8 mouse cellular contexts compared by ENCODE assay signal in genomic region chr16:18630291-18630690, GRCm38 (mm10). TPM values are rescaled to one million over a fixed set of nuclear protein-coding genes. Genes with fewer than 3 reads are reported as not detected.
DNase-seq lines count a peak whose midpoint lies in the region; ATAC-seq and TF ChIP-seq lines count a peak whose summit lies in the region.

No protein-coding gene starts in this region.

- H3K4me2 ChIP-seq in heart, embryonic 11.5 days, result peak overlapping the region; percentile 98
- peak overlapping the region; percentile 90 for H3K4me2 ChIP-seq in hindbrain, embryonic 12.5 days (replicated peaks)
- H3K4me2 ChIP-seq in midbrain, embryonic 11.5 days, result peak overlapping the region; percentile 69

- no peak for DNase-seq in heart, adult 18-20 months
- no peak for DNase-seq in midbrain, embryonic 11.5 days (ENCODE audit: low spot score, missing footprints)
- DNase-seq in cerebellum, postnatal 36 days, result no peak
- DNase-seq in spleen, postnatal 10 days (ENCODE audit: low spot score in 2 of 2), result no peak
- no peak for DNase-seq in layer of hippocampus, adult 9-10 months (ENCODE audit: low spot score)

- no peak for TF ChIP-seq POLR2A in bone marrow, adult 2 months (IDR thresholded peaks at IDR 0.05; ENCODE audit: borderline replicate concordance, control insufficient read depth, low read depth, low read length)

- WGBS in heart, embryonic 11.5 days (ENCODE audit: insufficient replicate concordance), result 47% methylated on average over 5 of the region's 5 CpGs
- WGBS in bone marrow, adult 2 months, result 63% methylated on average over 5 of the region's 5 CpGs
- 56% methylated on average over 5 of the region's 5 CpGs for WGBS in hindbrain, embryonic 12.5 days
- WGBS in midbrain, embryonic 11.5 days, result 62% methylated on average over 5 of the region's 5 CpGs

- peaks cover 14% of the 10 kb centered on the region for H3K4me1 ChIP-seq in heart, embryonic 11.5 days (ENCODE audit: control insufficient read depth, insufficient read depth, low read length)
- H3K4me1 ChIP-seq in bone marrow, adult 2 months (ENCODE audit: control insufficient read depth, insufficient read depth, low read length), result peaks cover 3% of the 10 kb centered on the region; the same call in 1 of the 2 replicates
- H3K4me1 ChIP-seq in hindbrain, embryonic 12.5 days, result peaks cover 31% of the 10 kb centered on the region
- H3K4me1 ChIP-seq in midbrain, embryonic 11.5 days (ENCODE audit: control insufficient read depth, insufficient read depth, low read length), result peaks cover 24% of the 10 kb centered on the region

- no peak for ATAC-seq in heart, embryonic 11.5 days (replicated peaks; ENCODE audit: insufficient number of reproducible peaks, low FRiP score, low TSS enrichment)
- peak; percentile 8 for ATAC-seq in hindbrain, embryonic 12.5 days (ENCODE audit: low FRiP score)
- no peak; the same call in 1 of the 2 replicates for ATAC-seq in midbrain, embryonic 11.5 days (ENCODE audit: low FRiP score)

- H3K36me3 ChIP-seq in heart, embryonic 11.5 days (ENCODE audit: control insufficient read depth, insufficient read depth, low read length), result no peaks in the 10 kb centered on the region
- H3K36me3 ChIP-seq in hindbrain, embryonic 12.5 days, result 0 out of 2 replicates have a peak, but pooled peaks cover 2% of the 10 kb centered on the region
- H3K36me3 ChIP-seq in midbrain, embryonic 11.5 days (ENCODE audit: control insufficient read depth, insufficient read depth, low read length), result no peaks in the 10 kb centered on the region

- H3K27ac ChIP-seq in heart, embryonic 11.5 days (ENCODE audit: low read depth, low read length), result no peak overlapping the region
- no peak overlapping the region for H3K27ac ChIP-seq in bone marrow, adult 2 months (ENCODE audit: control insufficient read depth, insufficient read depth, low read depth, low read length, poor library complexity)
- H3K27ac ChIP-seq in hindbrain, embryonic 12.5 days, result peak overlapping the region; percentile 93
- H3K27ac ChIP-seq in midbrain, embryonic 11.5 days (ENCODE audit: low read depth, low read length), result no peak overlapping the region

- H3K27me3 ChIP-seq in heart, embryonic 11.5 days (ENCODE audit: control insufficient read depth, insufficient read depth, low read length), result peaks cover 57% of the 10 kb centered on the region
- H3K27me3 ChIP-seq in hindbrain, embryonic 12.5 days, result peaks cover 30% of the 10 kb centered on the region
- H3K27me3 ChIP-seq in midbrain, embryonic 11.5 days (ENCODE audit: control insufficient read depth, insufficient read depth, low read length), result peaks cover 30% of the 10 kb centered on the region

- TF ChIP-seq CTCF in bone marrow, adult 2 months (IDR thresholded peaks at IDR 0.05; ENCODE audit: control insufficient read depth, insufficient read depth, low read length), result no peak

- H3K9me3 ChIP-seq in heart, embryonic 11.5 days (replicated peaks; ENCODE audit: control insufficient read depth, low read length), result no peaks in the 10 kb centered on the region
- no peaks in the 10 kb centered on the region for H3K9me3 ChIP-seq in hindbrain, embryonic 12.5 days (replicated peaks)
- no peaks in the 10 kb centered on the region for H3K9me3 ChIP-seq in midbrain, embryonic 11.5 days (ENCODE audit: control insufficient read depth, low read length)

- peak overlapping the region; percentile 76 for H3K4me3 ChIP-seq in heart, embryonic 11.5 days (ENCODE audit: low read depth, low read length)
- peak overlapping the region; percentile 2 for H3K4me3 ChIP-seq in bone marrow, adult 2 months (replicated peaks; ENCODE audit: control insufficient read depth, low read depth, low read length)
- H3K4me3 ChIP-seq in hindbrain, embryonic 12.5 days, result peak overlapping the region; percentile 89
- H3K4me3 ChIP-seq in midbrain, embryonic 11.5 days (ENCODE audit: low read depth, low read length), result peak overlapping the region; percentile 79

- peak overlapping the region; percentile 77; the same call in 1 of the 2 replicates for H3K9ac ChIP-seq in heart, embryonic 11.5 days (ENCODE audit: low read depth, low read length)
- H3K9ac ChIP-seq in hindbrain, embryonic 12.5 days, result peak overlapping the region; percentile 93; the same call in 1 of the 2 replicates
- peak overlapping the region; percentile 89 for H3K9ac ChIP-seq in midbrain, embryonic 11.5 days (ENCODE audit: low read length)

RNA-seq across cellular contexts. Expression of gene Sept5, which starts 0.5 kb away (rescaled TPM):
- polyA plus RNA-seq in heart, embryonic 11.5 days (2014; fragmentation: Nextera tagmentation; extraction: Ambion mirVana), result 6.2 and 8.3 TPM in 2 replicates
- 1 to 10 TPM; 3.9 to 4.1 TPM for total RNA-seq in heart, adult 18-20 months (2021)
- polyA plus RNA-seq in bone marrow, adult 2 months (2011; ENCODE audit: insufficient read depth, insufficient read length, low replicate concordance, missing spikeins), result 13.9 and 41.9 TPM in 2 replicates
- polyA plus RNA-seq in hindbrain, embryonic 12.5 days (2016; fragmentation: Nextera tagmentation; extraction: Ambion mirVana), result 98.7 and 105 TPM in 2 replicates
- polyA plus RNA-seq in midbrain, embryonic 11.5 days (2014; fragmentation: Nextera tagmentation; extraction: Ambion mirVana), result 40.7 and 52.0 TPM in 2 replicates

RNA-seq across cellular contexts. Expression of gene Gm49601, which starts 4.1 kb away (rescaled TPM):
- 0.73 and 1.0 TPM in 2 replicates for polyA plus RNA-seq in heart, embryonic 11.5 days (2014; fragmentation: Nextera tagmentation; extraction: Ambion mirVana)
- 1 to 10 TPM in 1 of 2 experiments, under 1 TPM in 1; 0.15 to 1.1 TPM for total RNA-seq in heart, adult 18-20 months (2021)
- 13.1 and 15.2 TPM in 2 replicates for polyA plus RNA-seq in bone marrow, adult 2 months (2011; ENCODE audit: insufficient read depth, insufficient read length, low replicate concordance, missing spikeins)
- polyA plus RNA-seq in hindbrain, embryonic 12.5 days (2016; fragmentation: Nextera tagmentation; extraction: Ambion mirVana), result 12.6 and 13.5 TPM in 2 replicates
- polyA plus RNA-seq in midbrain, embryonic 11.5 days (2014; fragmentation: Nextera tagmentation; extraction: Ambion mirVana), result 1.7 and 3.3 TPM in 2 replicates

RNA-seq across cellular contexts. Expression of gene Gp1bb, which starts 8.1 kb away (rescaled TPM):
- 8.3 and 8.6 TPM in 2 replicates for polyA plus RNA-seq in heart, embryonic 11.5 days (2014; fragmentation: Nextera tagmentation; extraction: Ambion mirVana)
- under 1 TPM; 0.27 to 0.67 TPM for total RNA-seq in heart, adult 18-20 months (2021)
- 50.4 and 84.3 TPM in 2 replicates for polyA plus RNA-seq in bone marrow, adult 2 months (2011; ENCODE audit: insufficient read depth, insufficient read length, low replicate concordance, missing spikeins)
- polyA plus RNA-seq in hindbrain, embryonic 12.5 days (2016; fragmentation: Nextera tagmentation; extraction: Ambion mirVana), result 10.1 and 11.1 TPM in 2 replicates
- polyA plus RNA-seq in midbrain, embryonic 11.5 days (2014; fragmentation: Nextera tagmentation; extraction: Ambion mirVana), result 6.4 and 6.5 TPM in 2 replicates

RNA-seq across cellular contexts. Expression of gene Tbx1, which starts 39.8 kb away (rescaled TPM):
- polyA plus RNA-seq in heart, embryonic 11.5 days (2014; fragmentation: Nextera tagmentation; extraction: Ambion mirVana), result 1.2 and 1.4 TPM in 2 replicates
- total RNA-seq in heart, adult 18-20 months (2021), result 1 to 10 TPM; 1.1 to 1.3 TPM
- polyA plus RNA-seq in bone marrow, adult 2 months (2011; ENCODE audit: insufficient read depth, insufficient read length, low replicate concordance, missing spikeins), result not detected in 2 replicates
- 15.4 and 15.5 TPM in 2 replicates for polyA plus RNA-seq in hindbrain, embryonic 12.5 days (2016; fragmentation: Nextera tagmentation; extraction: Ambion mirVana)
- 0.63 and 0.87 TPM in 2 replicates for polyA plus RNA-seq in midbrain, embryonic 11.5 days (2014; fragmentation: Nextera tagmentation; extraction: Ambion mirVana)

Comparison
In these comparisons a context has a peak if more than half of its experiments do, and no peak if none do; other contexts are left out.
1. H3K4me3 ChIP-seq: peak in every context shown above with its lines; median percentile 89 in hindbrain, embryonic 12.5 days; 79 in midbrain, embryonic 11.5 days; 76 in heart, embryonic 11.5 days; 2 in bone marrow, adult 2 months.